Mouse (Mus musculus) lung, postnatal 0 days (tissue): Measurements from ENCODE around the gene Treh.

Source experiments
- CTCF ChIP-seq: IDR thresholded peaks from 2 replicates; pipeline ENCODE4 v1.5.1; 2016; ENCODE audit warnings: antibody characterized with exemption, mild to moderate bottlenecking
- EP300 ChIP-seq: IDR thresholded peaks from 2 replicates; pipeline ENCODE4 v1.6.1; 2016; ENCODE audit warnings: antibody characterized with exemption, mild to moderate bottlenecking, control low read depth

- TF ChIP-seq CTCF (no peak), EP300 (no peak)
Measured at GRCm38 (mm10) chr9:44643103-44643502, 29.9 kb upstream of the Treh start.
